Mouse (Mus musculus) layer of hippocampus, postnatal 14 days (tissue): ENCODE measurements around the gene Psd4. TPM values are rescaled to one million over a fixed set of nuclear protein-coding genes. Genes with fewer than 3 reads are reported as not detected.

Experiments
- DNase-seq, 2 experiments: peaks; one replicate each; pipeline ENCODE4 v3.0.0; 2021 to 2022; ENCODE audit warnings: low spot score in 2 of 2, mixed read lengths in 1 of 2
- total RNA-seq, 2 experiments: library from RNA; stranded (reverse); gene quantifications; 2 replicates each; pipeline ENCODE4 v1.2.3; 2021

The Psd4 gene
- total RNA-seq, 2 experiments from 2014 or later = 1.2 to 1.8 TPM

GRCm38 (mm10) chr2:24429806-24430205 lies 62.4 kb downstream of the Psd4 start:
- DNase-seq = no peak

DNA sequence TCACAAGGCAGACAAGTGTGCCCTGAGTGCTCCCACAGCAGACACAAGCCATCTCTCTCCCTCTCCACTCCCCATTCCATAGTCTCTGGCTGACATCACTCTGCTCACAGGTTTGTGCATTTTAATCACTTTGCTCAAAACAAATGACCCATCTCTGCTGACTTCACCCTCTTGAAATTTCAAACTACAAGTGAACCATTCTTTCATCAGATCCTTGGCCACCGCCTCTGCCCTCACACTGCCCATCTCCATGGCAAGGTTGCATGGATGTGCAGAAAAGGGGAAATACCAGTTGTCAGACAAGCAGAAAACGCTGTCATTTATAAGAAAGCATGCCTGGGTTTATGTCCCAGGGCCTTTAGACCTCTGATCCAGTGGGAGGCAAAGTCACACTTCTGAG lies 67.3 kb downstream of the Psd4 start:
- DNase-seq = no peak

GRCm38 (mm10) chr2:24435699-24436098 lies 68.3 kb downstream of the Psd4 start:
- no peak for DNase-seq

- DNase-seq = no peak
These were observed 72.7 kb downstream of the Psd4 start for GRCm38 (mm10) chr2:24440056-24440455.

DNA sequence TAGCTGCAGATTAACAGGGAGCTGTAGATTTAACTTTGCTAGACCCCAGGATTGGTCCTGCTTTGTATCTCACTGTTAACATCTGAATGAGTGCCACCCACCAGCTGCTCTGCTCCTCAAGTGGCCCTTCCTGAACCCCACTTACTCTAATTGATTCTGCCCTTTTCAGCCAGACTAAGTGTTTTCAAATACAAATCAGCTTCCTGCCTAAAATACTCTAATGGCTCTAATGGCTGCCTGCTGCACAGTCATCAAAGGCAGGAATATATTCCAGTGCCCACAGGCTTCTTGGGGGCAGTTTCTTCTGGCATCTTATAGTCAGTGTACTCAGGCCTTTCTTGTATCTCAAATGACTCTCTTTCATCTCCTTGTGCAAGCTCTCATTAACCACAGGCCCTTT lies 74.5 kb downstream of the Psd4 start:
- DNase-seq = no peak

DNA sequence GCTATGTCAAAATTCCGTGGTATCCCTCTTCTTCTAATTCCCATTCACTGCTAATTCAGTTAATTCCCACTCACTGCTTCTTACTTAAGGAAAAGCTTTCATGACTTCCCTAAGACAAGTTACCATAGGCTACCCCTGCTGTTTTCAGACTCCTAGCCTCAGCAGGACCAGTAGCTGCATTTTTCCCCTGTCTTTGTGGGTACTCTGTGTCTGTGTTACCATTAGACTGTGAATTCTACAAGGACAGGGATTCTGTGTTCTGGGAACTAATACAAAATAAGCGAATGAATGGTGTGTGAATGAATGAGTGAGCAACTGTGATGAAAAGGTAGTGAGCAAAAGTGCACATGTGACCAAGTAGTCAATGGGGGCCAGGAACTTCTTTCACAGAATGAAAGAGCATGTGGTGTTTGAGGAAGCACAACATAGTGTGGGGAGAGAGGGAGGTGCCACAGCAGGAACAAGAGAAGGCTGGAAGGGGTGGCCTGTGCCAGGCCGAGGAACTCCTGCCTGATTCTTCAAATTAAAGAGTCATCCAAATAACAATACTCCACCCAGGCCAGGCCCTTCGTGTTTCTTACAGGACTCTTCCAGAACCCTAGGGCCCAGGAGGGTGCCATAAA lies 75.0 kb downstream of the Psd4 start:
- DNase-seq = no peak

- no peak for DNase-seq
These were observed 75.9 kb downstream of the Psd4 start for GRCm38 (mm10) chr2:24443256-24443790.

DNA sequence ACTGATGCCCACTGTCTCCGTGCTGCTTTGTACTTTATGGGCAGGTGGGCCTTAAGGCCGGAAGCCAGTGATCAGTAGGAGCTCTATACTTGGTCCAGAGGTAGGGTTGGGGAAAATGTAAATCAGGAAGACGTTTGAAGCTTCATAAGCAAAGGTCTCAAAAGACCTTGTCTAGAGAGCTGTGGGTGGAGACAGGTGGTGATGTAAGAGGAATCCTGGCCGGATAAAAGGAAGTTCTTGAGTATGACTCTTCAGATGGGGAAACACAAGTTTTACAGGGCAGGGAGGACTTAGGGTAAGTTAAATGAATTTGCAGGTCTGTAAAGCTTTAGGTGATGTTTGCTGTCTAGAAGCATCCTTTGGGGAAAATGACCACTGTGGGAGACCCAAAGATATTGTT lies 81.7 kb downstream of the Psd4 start:
- DNase-seq = no peak

GRCm38 (mm10) chr2:24453206-24453605 lies 85.8 kb downstream of the Psd4 start:
- DNase-seq = no peak

GRCm38 (mm10) chr2:24454429-24455011 lies 87.1 kb downstream of the Psd4 start:
- no peak for DNase-seq

DNA sequence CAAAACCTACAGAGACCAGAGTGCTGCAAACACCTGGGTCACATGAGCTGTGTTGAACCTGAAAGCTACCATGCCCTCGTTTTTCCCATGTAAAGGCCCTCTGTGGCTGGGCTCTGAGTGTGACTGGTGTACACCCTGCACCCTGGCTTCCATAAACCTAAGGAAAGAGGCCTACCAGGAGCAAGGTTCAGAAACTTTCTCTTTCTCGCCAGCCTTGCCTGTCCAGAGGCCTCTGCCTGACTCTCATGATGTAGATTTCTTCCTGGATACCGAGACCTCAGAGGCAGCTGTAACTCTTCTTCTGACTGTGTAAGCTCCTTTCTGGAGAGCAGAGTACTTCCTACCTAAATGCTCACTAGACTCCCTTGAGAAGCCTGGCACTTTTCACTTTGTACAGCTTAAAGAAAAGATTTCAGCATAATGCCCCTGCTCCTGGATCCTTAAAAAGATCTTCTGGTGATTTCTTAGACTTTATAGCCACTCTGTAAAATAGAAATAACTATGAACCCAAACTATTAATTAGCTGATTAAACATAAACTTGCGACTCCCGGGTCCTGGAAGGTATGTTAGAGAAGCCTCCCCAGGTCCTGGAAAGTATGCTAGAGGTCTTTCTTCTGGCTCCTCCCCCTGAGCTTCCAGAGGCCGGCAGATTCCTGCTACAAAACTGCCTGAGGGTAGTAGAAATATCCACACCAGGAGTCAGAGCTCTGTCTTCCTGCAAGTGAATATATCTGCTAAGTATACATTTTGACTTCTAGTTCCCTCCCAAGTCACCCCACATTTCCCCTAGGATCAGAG lies 87.9 kb downstream of the Psd4 start:
- DNase-seq = no peak

- DNase-seq = no peak
These were observed 89.5 kb downstream of the Psd4 start for GRCm38 (mm10) chr2:24456841-24457240.

- DNase-seq = no peak
These were observed 92.9 kb downstream of the Psd4 start for GRCm38 (mm10) chr2:24460112-24460807.

- no peak for DNase-seq
These were observed 93.4 kb downstream of the Psd4 start for GRCm38 (mm10) chr2:24460808-24461127.

Other genes starting within 250 kb of the Psd4 start
- not detected for gene Il1f8, start 214.4 kb upstream of the Psd4 start, total RNA-seq
- not detected for gene Il1f9, start 181.1 kb upstream of the Psd4 start, total RNA-seq
- not detected for gene Il1f6, start 152.2 kb upstream of the Psd4 start, total RNA-seq
- not detected for gene Il1f5, start 90.6 kb upstream of the Psd4 start, total RNA-seq
- not detected for gene Il1f10, start 76.4 kb upstream of the Psd4 start, total RNA-seq
- gene Il1rn, start 30.7 kb upstream of the Psd4 start, total RNA-seq = not detected
- gene Pax8, start 108.0 kb downstream of the Psd4 start, total RNA-seq = not detected